Mouse (Mus musculus) ES-E14 (cell line): ENCODE measurements at regions not wholly inside any gene's neighbourhood (a gene's known extent, or its start where the extent isn't known, plus 50 kb on each side); places are given as distances from the start of the nearest gene placed in this dataset.

Source experiments
- CHD2 ChIP-seq: IDR thresholded peaks from 2 replicates; pipeline ENCODE4 v1.6.1; 2014; ENCODE audit warnings: mild to moderate bottlenecking, low read depth, low read length, inconsistent platforms
- HCFC1 ChIP-seq: IDR thresholded peaks from 2 replicates; pipeline ENCODE4 v1.6.1; 2012; ENCODE audit warnings: low read length, inconsistent platforms, borderline replicate concordance; ENCODE audit not compliant: insufficient read depth
- MAFK ChIP-seq: IDR thresholded peaks from 2 replicates; pipeline ENCODE4 v1.6.1; 2014; ENCODE audit warnings: mild to moderate bottlenecking, low read depth, low read length, inconsistent platforms; ENCODE audit not compliant: insufficient read depth
- ZC3H11A ChIP-seq: IDR thresholded peaks from 2 replicates; pipeline ENCODE4 v1.6.1; 2012; ENCODE audit warnings: low read depth, mild to moderate bottlenecking, inconsistent platforms, low read length, borderline replicate concordance
- ZNF384 ChIP-seq: IDR thresholded peaks from 2 replicates; pipeline ENCODE4 v1.6.1; 2012; ENCODE audit warnings: low read depth, low read length, inconsistent platforms

DNA sequence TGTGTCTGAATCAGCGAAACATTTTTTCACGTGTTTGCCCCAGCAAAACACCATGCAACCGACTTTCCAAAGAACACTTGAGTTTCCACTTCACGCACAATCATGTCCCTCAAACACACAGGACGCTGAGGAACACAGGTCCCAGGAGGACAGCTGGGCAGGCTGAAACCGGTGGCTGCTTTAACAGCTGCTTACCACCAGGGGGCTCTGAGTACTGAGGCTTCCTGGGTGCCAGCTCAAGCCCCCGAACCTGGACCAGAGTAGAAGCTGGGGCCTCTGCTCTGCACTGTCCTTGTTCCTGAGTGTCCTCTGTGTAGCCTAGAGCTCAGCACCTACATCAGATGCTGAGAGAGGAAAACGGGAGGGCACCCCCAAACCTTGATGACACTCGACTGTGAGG, 81.5 kb upstream of the Actrt2 start:
- TF ChIP-seq HCFC1 (no peak), ZC3H11A (no peak), MAFK (no peak), ZNF384 (no peak), CHD2 (no peak)
